Mouse (Mus musculus): ENCODE data around the gene Mdfic. TPM values are rescaled to one million over a fixed set of nuclear protein-coding genes. Genes with fewer than 3 reads are reported as not detected.
A peak's percentile ranks its signal among the peaks of the same experiment; 100 is the strongest.

The Mdfic gene
- total and polyA plus RNA-seq, 2 experiments from 2014 or later, result 0.52 to 4.2 TPM

GRCm38 (mm10) chr6:15789523-15790500 lies 69.4 kb downstream of the Mdfic start:
- WGBS, result 24% methylated on average over 16 of the region's 16 CpGs
- no peaks in the 10 kb centered on the region for H3K4me1 ChIP-seq (ENCODE audit: insufficient read depth, low read length)
- peak; percentile 79 for TF ChIP-seq CTCF (IDR thresholded peaks at IDR 0.05)
- H3K27me3 ChIP-seq (ENCODE audit: insufficient read depth, low read length), result no peaks in the 10 kb centered on the region
- ATAC-seq (ENCODE audit: low FRiP score), result peak; percentile 56; the same call in 1 of the 2 replicates
- H3K9me3 ChIP-seq (ENCODE audit: low read length), result no peaks in the 10 kb centered on the region
- no peak overlapping the region for H3K4me3 ChIP-seq (ENCODE audit: low read depth, low read length)
- peak; percentile 45 for DNase-seq (ENCODE audit: low spot score)
- no peak overlapping the region for H3K9ac ChIP-seq (replicated peaks; ENCODE audit: low read length, poor library complexity, severe bottlenecking)
- H3K4me2 ChIP-seq (ENCODE audit: low read depth, low read length, poor library complexity, severe bottlenecking), result peak overlapping the region; percentile 25
- H3K27ac ChIP-seq (ENCODE audit: low read depth, low read length), result no peak overlapping the region; the same call in 1 of the 2 replicates
- no peaks in the 10 kb centered on the region for H3K36me3 ChIP-seq (ENCODE audit: insufficient read depth, low read length)

DNA sequence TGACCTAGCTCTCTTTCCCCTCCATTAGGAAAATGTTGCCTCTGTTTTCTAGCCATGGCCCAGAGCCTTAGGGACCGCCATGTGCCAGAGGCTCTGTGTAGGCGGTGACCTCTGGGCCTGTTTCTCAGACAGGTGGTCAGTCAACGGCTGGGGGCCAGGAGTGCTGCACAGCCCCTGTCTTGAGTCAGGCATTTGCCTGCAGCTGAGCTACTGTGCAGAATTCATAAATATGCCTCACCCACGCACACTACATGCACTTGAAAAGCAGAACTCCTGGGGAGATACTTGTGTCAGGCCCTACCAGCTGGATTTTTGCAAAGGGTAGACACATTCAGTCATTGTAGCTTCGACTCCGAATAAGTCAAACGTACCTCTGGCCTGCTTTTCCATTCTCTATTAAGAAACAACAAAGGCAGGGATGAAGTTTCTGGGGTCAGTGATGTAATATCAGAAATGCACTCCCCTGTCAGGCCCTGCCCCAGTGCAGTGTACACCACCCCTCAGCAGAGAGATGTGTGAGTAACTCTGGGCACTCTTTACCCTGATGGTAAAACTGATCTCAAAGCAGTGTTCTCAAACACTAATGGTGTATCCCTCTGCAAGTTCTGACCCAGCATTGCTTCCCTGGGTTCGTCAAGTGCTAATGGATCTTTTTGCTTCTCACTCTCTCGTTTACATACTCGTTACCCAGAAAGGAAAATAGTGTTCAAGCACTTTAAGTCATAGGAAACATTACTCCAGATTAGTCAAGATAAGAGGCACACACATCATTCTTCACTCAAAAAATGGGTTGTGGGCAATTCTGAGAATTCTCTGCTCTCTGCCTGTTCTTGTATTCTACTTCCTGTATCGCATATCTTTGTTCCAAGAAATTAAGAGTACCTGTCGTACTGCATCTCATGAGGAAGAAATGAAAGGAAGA lies 72.5 kb downstream of the Mdfic start:
- Histone ChIP-seq H3K4me3 (ENCODE audit: low read depth, low read length) (no peak overlapping the region), H3K4me2 (ENCODE audit: low read depth, low read length, poor library complexity, severe bottlenecking) (no peak overlapping the region), H3K4me1 (ENCODE audit: insufficient read depth, low read length) (no peaks in the 10 kb centered on the region), H3K9ac (replicated peaks; ENCODE audit: low read length, poor library complexity, severe bottlenecking) (no peak overlapping the region), H3K9me3 (ENCODE audit: low read length) (no peaks in the 10 kb centered on the region), H3K27ac (ENCODE audit: low read depth, low read length) (no peak overlapping the region), H3K36me3 (ENCODE audit: insufficient read depth, low read length) (no peaks in the 10 kb centered on the region), H3K27me3 (ENCODE audit: insufficient read depth, low read length) (no peaks in the 10 kb centered on the region)
- DNase-seq (ENCODE audit: low spot score) (no peak), ATAC-seq (ENCODE audit: low FRiP score) (no peak)
- 78% methylated on average over 12 of the region's 12 CpGs for WGBS
- no peak for TF ChIP-seq CTCF (IDR thresholded peaks at IDR 0.05)

GRCm38 (mm10) chr6:15793602-15794345 lies 73.3 kb downstream of the Mdfic start:
- Histone ChIP-seq H3K4me3 (ENCODE audit: low read depth, low read length) (no peak overlapping the region), H3K9me3 (ENCODE audit: low read length) (no peaks in the 10 kb centered on the region), H3K9ac (replicated peaks; ENCODE audit: low read length, poor library complexity, severe bottlenecking) (no peak overlapping the region), H3K36me3 (ENCODE audit: insufficient read depth, low read length) (no peaks in the 10 kb centered on the region), H3K27me3 (ENCODE audit: insufficient read depth, low read length) (no peaks in the 10 kb centered on the region), H3K27ac (ENCODE audit: low read depth, low read length) (no peak overlapping the region), H3K4me2 (ENCODE audit: low read depth, low read length, poor library complexity, severe bottlenecking) (no peak overlapping the region), H3K4me1 (ENCODE audit: insufficient read depth, low read length) (no peaks in the 10 kb centered on the region)
- DNase-seq (ENCODE audit: low spot score), result no peak
- no peak for ATAC-seq (ENCODE audit: low FRiP score)
- TF ChIP-seq CTCF (IDR thresholded peaks at IDR 0.05), result no peak
- WGBS, result 86% methylated on average over 8 of the region's 8 CpGs

GRCm38 (mm10) chr6:15794801-15795200 lies 74.3 kb downstream of the Mdfic start:
- Histone ChIP-seq H3K9me3 (ENCODE audit: low read length) (no peaks in the 10 kb centered on the region), H3K4me1 (ENCODE audit: insufficient read depth, low read length) (no peaks in the 10 kb centered on the region), H3K4me2 (ENCODE audit: low read depth, low read length, poor library complexity, severe bottlenecking) (no peak overlapping the region), H3K27me3 (ENCODE audit: insufficient read depth, low read length) (no peaks in the 10 kb centered on the region), H3K36me3 (ENCODE audit: insufficient read depth, low read length) (no peaks in the 10 kb centered on the region), H3K27ac (ENCODE audit: low read depth, low read length) (no peak overlapping the region), H3K4me3 (ENCODE audit: low read depth, low read length) (no peak overlapping the region), H3K9ac (replicated peaks; ENCODE audit: low read length, poor library complexity, severe bottlenecking) (no peak overlapping the region)
- WGBS, result 91% methylated on average over 3 of the region's 3 CpGs
- DNase-seq (ENCODE audit: low spot score) (no peak), ATAC-seq (ENCODE audit: low FRiP score) (no peak)
- TF ChIP-seq CTCF (IDR thresholded peaks at IDR 0.05), result no peak

DNA sequence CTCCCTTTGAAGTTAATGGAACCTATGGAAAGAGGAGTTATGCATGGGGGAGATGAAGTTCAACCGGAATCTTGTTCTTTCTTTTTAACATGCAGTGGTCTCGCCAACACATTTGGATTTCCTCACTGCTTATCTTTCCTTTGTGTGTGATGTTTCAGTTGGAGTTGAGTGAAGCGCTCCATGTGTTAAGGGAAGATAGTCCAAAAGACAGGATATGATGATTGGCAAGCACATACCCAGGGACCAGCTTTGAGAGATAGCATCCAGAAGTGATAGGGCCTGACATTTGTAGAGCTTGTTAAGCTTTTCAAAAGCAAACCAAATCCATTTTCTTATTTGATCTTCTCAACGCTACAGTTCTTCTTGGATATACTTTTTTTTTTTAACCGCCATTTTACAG lies 86.9 kb downstream of the Mdfic start:
- ATAC-seq (ENCODE audit: low FRiP score), result no peak
- no peaks in the 10 kb centered on the region for H3K36me3 ChIP-seq (ENCODE audit: insufficient read depth, low read length)
- TF ChIP-seq CTCF (IDR thresholded peaks at IDR 0.05), result no peak
- no peak overlapping the region for H3K4me3 ChIP-seq (ENCODE audit: low read depth, low read length)
- H3K27ac ChIP-seq (ENCODE audit: low read depth, low read length), result no peak overlapping the region
- no peaks in the 10 kb centered on the region for H3K27me3 ChIP-seq (ENCODE audit: insufficient read depth, low read length)
- no peak for DNase-seq (ENCODE audit: low spot score)
- H3K4me1 ChIP-seq (ENCODE audit: insufficient read depth, low read length), result no peaks in the 10 kb centered on the region
- no peaks in the 10 kb centered on the region for H3K9me3 ChIP-seq (ENCODE audit: low read length)
- H3K4me2 ChIP-seq (ENCODE audit: low read depth, low read length, poor library complexity, severe bottlenecking), result no peak overlapping the region
- no peak overlapping the region for H3K9ac ChIP-seq (replicated peaks; ENCODE audit: low read length, poor library complexity, severe bottlenecking)
- WGBS, result 89% methylated on average over 5 of the region's 5 CpGs
